Mouse (Mus musculus) olfactory bulb, adult 2 months (tissue): ENCODE results near the gene Rasl10b. TPM values are rescaled to one million over a fixed set of nuclear protein-coding genes. Genes with fewer than 3 reads are reported as not detected.

ENCODE experiments used
- H3K27ac ChIP-seq: fragments of 200-500 bp; 2 replicates; pipeline ENCODE4 v1.5.1; 2012; ENCODE audit warnings: low read depth, low read length; ENCODE audit not compliant: insufficient read depth
- H3K4me1 ChIP-seq: fragments of 200-500 bp; 2 replicates; pipeline ENCODE4 v1.6.1; 2012; ENCODE audit warnings: low read length; ENCODE audit not compliant: control insufficient read depth, insufficient read depth
- H3K4me3 ChIP-seq: fragments of 200-500 bp; 2 replicates; pipeline ENCODE4 v1.5.1; 2012; ENCODE audit warnings: mild to moderate bottlenecking, low read depth, low read length, moderate library complexity; ENCODE audit not compliant: insufficient read depth
- CTCF ChIP-seq: fragments of 200-500 bp; IDR thresholded peaks from 2 replicates; pipeline ENCODE4 v1.5.1; 2012; ENCODE audit warnings: low read depth, mild to moderate bottlenecking, low read length, moderate library complexity; ENCODE audit not compliant: insufficient read depth
- POLR2A ChIP-seq: fragments of 200-500 bp; IDR thresholded peaks from 2 replicates; pipeline ENCODE4 v1.6.1; 2012; ENCODE audit warnings: mild to moderate bottlenecking, low read depth, low read length, moderate library complexity; ENCODE audit not compliant: insufficient read depth
- WGBS: fragments of 180-500 bp; shearing (Covaris S2); methylation state at CpG from one replicate; pipeline ENCODE4 v1.1.7; 2018; 5-methylcytosine and 5-hydroxymethylcytosine counted together
- polyA plus RNA-seq: library from polyadenylated mRNA; stranded (reverse); fragments of >200 nt; gene quantifications from 2 replicates; pipeline ENCODE4 v1.2.4, GENCODE M21; 2012; ENCODE audit warnings: low replicate concordance; ENCODE audit not compliant: missing spikeins, insufficient read depth, insufficient read length

Rasl10b gene
- polyA plus RNA-seq, 1 experiment = 96.6 TPM

- Histone ChIP-seq H3K4me3 (no peak overlapping the region), H3K4me1 (peaks cover 50% of the 10 kb centered on the region), H3K27ac (peak overlapping the region; percentile 57; the same call in 1 of the 2 replicates)
- WGBS = 7% methylated on average over 38 of the region's 38 CpGs
- TF ChIP-seq POLR2A (no peak), CTCF (0 out of 2 replicates have a peak, but pooled peaks have one; percentile 8)
Observed at GRCm38 (mm10) chr11:83418566-83418965, 9.6 kb downstream of the Rasl10b start.

- WGBS = 23% methylated on average over 4 of the region's 4 CpGs
- no peak for TF ChIP-seq CTCF
- TF ChIP-seq POLR2A = no peak
- Histone ChIP-seq H3K4me3 (no peak overlapping the region), H3K4me1 (peaks cover 51% of the 10 kb centered on the region), H3K27ac (no peak overlapping the region)
Observed at GRCm38 (mm10) chr11:83420338-83420737, 11.4 kb downstream of the Rasl10b start.

- TF ChIP-seq CTCF = no peak
- no peak for TF ChIP-seq POLR2A
- Histone ChIP-seq H3K4me1 (peaks cover 43% of the 10 kb centered on the region), H3K27ac (no peak overlapping the region), H3K4me3 (no peak overlapping the region)
- 21% methylated on average over 9 of the region's 9 CpGs for WGBS
Observed at GRCm38 (mm10) chr11:83421305-83421704, 12.4 kb downstream of the Rasl10b start.

- H3K4me3 ChIP-seq = no peak overlapping the region
- WGBS = 8% methylated on average over 8 of the region's 8 CpGs
Observed at GRCm38 (mm10) chr11:83424681-83425080, 15.7 kb downstream of the Rasl10b start.

GRCm38 (mm10) chr11:83426964-83427363 lies 18.0 kb downstream of the Rasl10b start:
- Histone ChIP-seq H3K27ac (no peak overlapping the region), H3K4me1 (peaks cover 22% of the 10 kb centered on the region), H3K4me3 (peak overlapping the region; percentile 21)
- TF ChIP-seq CTCF (no peak), POLR2A (no peak)
- 41% methylated on average over 17 of the region's 17 CpGs for WGBS

More at GRCm38 (mm10) chr11:83424681-83425080, 15.7 kb downstream of the Rasl10b start:
- Histone ChIP-seq H3K4me1 (peaks cover 26% of the 10 kb centered on the region), H3K27ac (no peak overlapping the region)
- TF ChIP-seq CTCF (peak; percentile 82), POLR2A (no peak)

GRCm38 (mm10) chr11:83429355-83429754 lies 20.4 kb downstream of the Rasl10b start, which contains the start of gene Gas2l2:
Gene Gas2l2, minus strand, starts transcription at chr11:83429455.
- TF ChIP-seq CTCF = no peak
- TF ChIP-seq POLR2A = no peak
- WGBS = 62% methylated on average over 5 of the region's 5 CpGs
- H3K4me1 ChIP-seq = peaks cover 22% of the 10 kb centered on the region
- H3K27ac ChIP-seq = no peak within 1 kb of the TSS
- no peak within 1 kb of the TSS for H3K4me3 ChIP-seq

- WGBS = 91% methylated on average over 2 of the region's 2 CpGs
- H3K4me3 ChIP-seq = no peak overlapping the region
- peaks cover 14% of the 10 kb centered on the region for H3K4me1 ChIP-seq
- TF ChIP-seq CTCF = no peak
- no peak for TF ChIP-seq POLR2A
- H3K27ac ChIP-seq = no peak overlapping the region
Observed at GRCm38 (mm10) chr11:83432533-83432932, 23.6 kb downstream of the Rasl10b start.

GRCm38 (mm10) chr11:83437377-83437776 lies 28.4 kb downstream of the Rasl10b start, which contains the start of gene 1700020L24Rik:
Gene 1700020L24Rik, plus strand, starts transcription at chr11:83437677.
- no peak for TF ChIP-seq CTCF
- no peak for TF ChIP-seq POLR2A
- Histone ChIP-seq H3K27ac (no peak within 1 kb of the TSS), H3K4me3 (no peak within 1 kb of the TSS), H3K4me1 (peaks cover 4% of the 10 kb centered on the region)
- WGBS = 88% methylated on average over 1 of the region's 1 CpGs

GRCm38 (mm10) chr11:83439426-83440060 lies 30.6 kb downstream of the Rasl10b start:
- WGBS = 26% methylated on average over 11 of the region's 11 CpGs
- Histone ChIP-seq H3K27ac (no peak overlapping the region), H3K4me3 (no peak overlapping the region; the same call in 1 of the 2 replicates), H3K4me1 (peaks cover 11% of the 10 kb centered on the region)
- TF ChIP-seq CTCF = no peak
- no peak for TF ChIP-seq POLR2A
